Mouse (Mus musculus): ENCODE results near the gene Rrad.

The Rrad gene

GRCm38 (mm10) chr8:104591133-104591834 lies 39.8 kb downstream of the Rrad start, which contains the start of gene Pdp2:
Pdp2 (plus strand) TSS chr8:104591451.
- in situ Hi-C loops (cut with MboI, MseI), result no loop called here

GRCm38 (mm10) chr8:104590284-104590683 lies 40.8 kb downstream of the Rrad start:
- in situ Hi-C loops (cut with MboI, MseI), result no loop called here

GRCm38 (mm10) chr8:104584522-104584921 lies 46.6 kb downstream of the Rrad start:
- in situ Hi-C loops (cut with MboI, MseI), result no loop called here
